Mouse (Mus musculus): ENCODE data around the gene Vmn2r71. TPM values are rescaled to one million over a fixed set of nuclear protein-coding genes. Genes with fewer than 3 reads are reported as not detected.

Gene Vmn2r71
- not detected in 2 replicates for polyA plus RNA-seq (2012; ENCODE audit: insufficient read depth, insufficient read length, missing spikeins)

DNA sequence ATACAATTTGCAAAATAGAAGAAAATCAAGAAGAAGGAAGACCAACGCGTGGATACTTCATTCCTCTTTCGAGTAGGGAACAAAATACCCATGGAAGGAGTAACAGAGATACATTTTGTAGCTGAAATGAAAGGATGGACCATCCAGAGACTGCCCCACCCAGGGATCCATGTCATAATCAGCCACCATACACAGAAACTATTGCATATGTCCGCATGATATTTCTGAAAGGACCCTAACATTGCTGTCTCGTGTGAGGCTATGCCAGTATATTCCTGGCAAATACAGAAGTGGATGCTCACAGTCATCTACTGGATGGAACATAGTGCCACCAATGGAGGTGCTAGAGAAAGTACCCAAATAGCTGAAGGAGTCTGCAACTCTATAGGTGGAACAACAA lies at the start of gene Vmn2r71:
Vmn2r71 (plus strand) TSS at position 301 of the 400 bp plus-strand sequence.
- H3K4me1 ChIP-seq (ENCODE audit: control insufficient read depth, insufficient read depth, insufficient read length, low read length), result no peaks in the 10 kb centered on the region
- H3K4me3 ChIP-seq (ENCODE audit: insufficient read depth, low read depth, low read length), result no peak within 1 kb of the TSS
- no peak within 1 kb of the TSS for H3K27ac ChIP-seq (replicated peaks; ENCODE audit: low read depth, low read length)

DNA sequence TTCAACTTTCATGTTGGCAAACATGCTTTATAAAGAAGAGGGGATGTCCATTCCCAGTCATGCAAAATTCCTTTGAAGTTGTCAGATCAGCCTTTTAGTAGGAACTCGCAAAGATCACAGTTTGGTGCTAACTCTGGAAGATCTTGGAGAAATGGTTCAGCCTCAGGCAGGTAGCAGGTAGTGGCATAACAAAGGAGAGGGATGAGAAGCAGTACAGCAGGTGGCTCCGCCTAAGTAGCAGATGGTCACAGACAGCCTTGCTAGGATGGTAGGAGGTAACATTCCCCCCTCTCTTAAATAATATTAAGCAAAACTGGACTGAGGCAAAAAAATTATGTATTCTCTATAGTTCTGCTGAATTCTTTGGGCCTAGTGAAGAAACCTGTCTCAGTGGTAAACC lies 20.8 kb upstream of the Vmn2r71 start:
- no peak overlapping the region for H3K4me3 ChIP-seq (ENCODE audit: insufficient read depth, low read depth, low read length)
- H3K27ac ChIP-seq (replicated peaks; ENCODE audit: low read depth, low read length), result no peak overlapping the region
- H3K4me1 ChIP-seq (ENCODE audit: control insufficient read depth, insufficient read depth, insufficient read length, low read length), result no peaks in the 10 kb centered on the region

DNA sequence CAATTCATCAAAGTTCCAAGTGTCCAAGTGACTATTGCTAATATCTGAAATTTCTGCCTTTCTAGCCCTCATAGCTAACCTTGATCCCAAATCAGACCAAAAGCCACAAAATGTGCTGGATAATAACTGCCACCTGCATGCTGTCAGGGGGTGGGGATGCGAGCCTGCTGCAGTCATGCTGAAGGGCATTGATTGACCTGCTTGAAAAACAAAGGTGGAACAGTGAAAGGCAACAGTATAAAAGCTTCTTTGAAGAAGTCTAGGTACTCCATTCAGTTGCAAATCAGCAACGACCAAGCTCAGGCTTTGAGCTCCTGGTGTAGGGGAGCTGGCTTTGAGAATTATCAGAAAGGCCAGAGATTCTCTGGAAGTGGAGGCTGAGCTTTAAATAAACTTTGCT lies 19.8 kb upstream of the Vmn2r71 start:
- Histone ChIP-seq H3K4me3 (ENCODE audit: insufficient read depth, low read depth, low read length) (no peak overlapping the region), H3K27ac (replicated peaks; ENCODE audit: low read depth, low read length) (no peak overlapping the region), H3K4me1 (ENCODE audit: control insufficient read depth, insufficient read depth, insufficient read length, low read length) (no peaks in the 10 kb centered on the region)

DNA sequence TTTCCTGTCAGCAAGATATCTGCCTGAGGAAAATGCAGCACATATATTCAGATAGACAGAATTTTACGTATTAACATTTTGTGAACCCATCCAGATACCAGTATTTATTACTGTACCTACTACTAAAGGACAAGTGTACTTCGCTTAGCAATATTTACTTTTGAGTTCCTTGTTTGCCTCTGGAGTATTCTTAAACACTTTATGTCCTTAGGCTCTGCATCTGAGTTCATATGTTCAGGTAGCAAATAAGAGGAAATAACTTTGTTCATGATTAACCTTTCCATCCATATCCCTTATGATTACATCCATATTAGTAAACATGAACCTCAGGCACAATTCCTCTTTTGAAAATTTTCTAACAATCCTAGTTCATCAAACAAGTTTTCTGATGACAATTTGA lies 6.2 kb downstream of the Vmn2r71 start, which contains the start of gene Vmn2r70:
Vmn2r70 (minus strand) TSS at position 101 of the 400 bp plus-strand sequence.
- Histone ChIP-seq H3K27ac (replicated peaks; ENCODE audit: low read depth, low read length) (no peak within 1 kb of the TSS), H3K4me1 (ENCODE audit: control insufficient read depth, insufficient read depth, insufficient read length, low read length) (no peaks in the 10 kb centered on the region), H3K4me3 (ENCODE audit: insufficient read depth, low read depth, low read length) (no peak within 1 kb of the TSS)

Other genes starting within 250 kb of the Vmn2r71 start
- gene Vmn2r69, start 147.2 kb upstream of the Vmn2r71 start, polyA plus RNA-seq (2012; ENCODE audit: insufficient read depth, insufficient read length, missing spikeins), result not detected in 2 replicates
- not detected in 2 replicates for gene Vmn2r70, start 6.1 kb downstream of the Vmn2r71 start, polyA plus RNA-seq (2012; ENCODE audit: insufficient read depth, insufficient read length, missing spikeins)
- not detected in 2 replicates for gene Vmn2r72, start 192.0 kb downstream of the Vmn2r71 start, polyA plus RNA-seq (2012; ENCODE audit: insufficient read depth, insufficient read length, missing spikeins)